Mouse (Mus musculus) intestine, embryonic 16.5 days (tissue): ENCODE measurements around the gene Trpm8. TPM values are rescaled to one million over a fixed set of nuclear protein-coding genes. Genes with fewer than 3 reads are reported as not detected.

Experiments used
- ATAC-seq: fragments of 200-750 bp; cut with Nextera tagmentation; 2 replicates; pipeline ENCODE4 v1.8.0; 2017; ENCODE audit warnings: moderate TSS enrichment, moderate library complexity
- H3K27ac ChIP-seq: fragments of 300-500 bp; sonication (generic); 2 replicates; pipeline ENCODE4 v1.5.1; 2014; ENCODE audit warnings: mild to moderate bottlenecking, low read length
- H3K27me3 ChIP-seq: fragments of 300-500 bp; sonication (generic); replicated peaks from 2 replicates; pipeline ENCODE4 v1.6.1; 2014; ENCODE audit warnings: low read length, control low read depth, mixed read lengths; ENCODE audit not compliant: control insufficient read depth, insufficient read depth
- H3K36me3 ChIP-seq: fragments of 300-500 bp; sonication (generic); 2 replicates; pipeline ENCODE4 v1.6.1; 2014; ENCODE audit warnings: low read length, control low read depth; ENCODE audit not compliant: control insufficient read depth, insufficient read depth
- H3K4me1 ChIP-seq: fragments of 300-500 bp; sonication (generic); 2 replicates; pipeline ENCODE4 v1.6.1; 2014; ENCODE audit warnings: low read length, control low read depth, mixed read lengths; ENCODE audit not compliant: control insufficient read depth, insufficient read depth
- H3K4me2 ChIP-seq: fragments of 300-500 bp; sonication (generic); 2 replicates; pipeline ENCODE4 v1.6.1; 2014; ENCODE audit warnings: low read depth, low read length, control low read depth
- H3K4me3 ChIP-seq: fragments of 300-500 bp; sonication (generic); 2 replicates; pipeline ENCODE4 v1.5.1; 2014; ENCODE audit warnings: mild to moderate bottlenecking, low read length
- H3K9ac ChIP-seq: fragments of 300-500 bp; sonication (generic); 2 replicates; pipeline ENCODE4 v1.6.1; 2014; ENCODE audit warnings: low read depth, low read length
- H3K9me3 ChIP-seq: fragments of 300-500 bp; sonication (generic); 2 replicates; pipeline ENCODE4 v1.6.1; 2016; ENCODE audit warnings: low read length, control low read depth; ENCODE audit not compliant: control insufficient read depth
- whole genome bisulfite sequencing: fragments of 180-500 bp; shearing (Covaris S2); extraction: QIAGEN DNeasy Blood & Tissue Kit; methylation state at CpG from one replicate; pipeline ENCODE4 v1.1.7; 2014; 5-methylcytosine and 5-hydroxymethylcytosine counted together
- polyA plus RNA-seq: library from polyadenylated mRNA; unstranded; fragments of >200 nt; fragmentation: Nextera tagmentation; extraction: Ambion mirVana; gene quantifications from 2 replicates; pipeline ENCODE4 v1.2.1, GENCODE M21; 2015

The Trpm8 gene
- not detected in 2 replicates for polyA plus RNA-seq

DNA sequence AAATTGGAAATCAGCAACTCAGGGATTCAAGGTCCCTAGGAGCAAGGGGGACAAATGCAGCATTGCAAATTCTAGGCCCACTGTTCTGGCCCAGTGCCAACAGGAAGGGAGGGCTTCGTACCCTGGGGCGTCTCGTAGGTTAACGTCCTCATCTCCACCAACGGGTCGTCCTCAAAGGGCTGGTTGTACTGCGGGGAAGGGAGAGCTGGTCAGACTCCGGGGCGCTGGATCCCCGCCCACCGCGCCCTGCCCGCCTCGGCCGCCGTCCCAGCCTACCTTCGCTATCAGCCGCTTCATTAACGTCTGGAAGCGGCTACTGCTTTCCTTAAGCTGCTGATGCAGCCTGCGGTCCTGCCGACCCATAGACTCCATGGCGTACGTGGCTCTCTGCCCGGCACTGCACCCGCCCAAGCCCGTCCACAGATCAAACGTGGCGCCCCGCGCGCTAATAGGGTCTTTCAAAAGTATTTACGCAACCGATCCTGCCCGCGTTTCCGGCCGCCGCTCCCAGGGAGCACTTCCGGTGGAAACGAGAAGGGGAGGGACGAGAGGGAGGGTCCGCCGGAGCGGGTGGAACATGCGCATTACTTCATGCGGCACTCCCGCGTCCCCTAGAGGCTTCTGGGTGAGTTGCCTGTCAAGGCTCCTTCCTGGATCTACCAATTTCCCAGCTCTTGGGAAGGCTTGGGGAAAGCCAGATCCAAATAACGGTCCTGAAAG, at the start of gene Trpm8, which contains the start of gene Hjurp:
Gene Trpm8 (plus strand): TSS at position 564 of the 720 bp plus-strand sequence.
Gene Hjurp (minus strand): TSS at position 536 of the 720 bp plus-strand sequence.
- under 1% methylated on average over 50 of the region's 50 CpGs for WGBS
- ATAC-seq, result peak; percentile 91
- Histone ChIP-seq H3K27me3 (no peaks in the 10 kb centered on the region), H3K36me3 (peaks cover 24% of the 10 kb centered on the region), H3K27ac (peak within 1 kb of the TSS; percentile 84), H3K9ac (peak within 1 kb of the TSS; percentile 79), H3K4me3 (peak within 1 kb of the TSS; percentile 57), H3K9me3 (no peaks in the 10 kb centered on the region), H3K4me1 (peaks cover 32% of the 10 kb centered on the region), H3K4me2 (peak within 1 kb of the TSS; percentile 62)

GRCm38 (mm10) chr1:88228121-88228520, 49.3 kb upstream of the Trpm8 start:
- Histone ChIP-seq H3K9ac (no peak overlapping the region), H3K27ac (no peak overlapping the region), H3K36me3 (no peaks in the 10 kb centered on the region), H3K4me2 (no peak overlapping the region), H3K4me3 (no peak overlapping the region), H3K4me1 (no peaks in the 10 kb centered on the region), H3K9me3 (peaks cover 54% of the 10 kb centered on the region), H3K27me3 (no peaks in the 10 kb centered on the region)
- WGBS, result 71% methylated on average over 7 of the region's 7 CpGs
- no peak for ATAC-seq

GRCm38 (mm10) chr1:88229566-88229965, 47.9 kb upstream of the Trpm8 start:
- H3K4me2 ChIP-seq, result no peak overlapping the region
- ATAC-seq, result no peak
- WGBS, result 75% methylated on average over 3 of the region's 3 CpGs
- H3K4me3 ChIP-seq, result no peak overlapping the region
- H3K27ac ChIP-seq, result no peak overlapping the region
- no peak overlapping the region for H3K9ac ChIP-seq
- H3K36me3 ChIP-seq, result no peaks in the 10 kb centered on the region
- H3K4me1 ChIP-seq, result no peaks in the 10 kb centered on the region
- peaks cover 65% of the 10 kb centered on the region for H3K9me3 ChIP-seq
- no peaks in the 10 kb centered on the region for H3K27me3 ChIP-seq

GRCm38 (mm10) chr1:88229986-88230385, 47.5 kb upstream of the Trpm8 start:
- WGBS, result 82% methylated on average over 5 of the region's 5 CpGs
- no peaks in the 10 kb centered on the region for H3K27me3 ChIP-seq
- H3K36me3 ChIP-seq, result no peaks in the 10 kb centered on the region
- no peak for ATAC-seq
- peaks cover 69% of the 10 kb centered on the region for H3K9me3 ChIP-seq
- H3K4me3 ChIP-seq, result no peak overlapping the region
- H3K4me1 ChIP-seq, result no peaks in the 10 kb centered on the region
- no peak overlapping the region for H3K27ac ChIP-seq
- H3K9ac ChIP-seq, result no peak overlapping the region
- no peak overlapping the region for H3K4me2 ChIP-seq

- Histone ChIP-seq H3K4me2 (no peak overlapping the region), H3K9ac (no peak overlapping the region), H3K27ac (no peak overlapping the region), H3K36me3 (no peaks in the 10 kb centered on the region), H3K4me1 (no peaks in the 10 kb centered on the region), H3K4me3 (no peak overlapping the region), H3K27me3 (no peaks in the 10 kb centered on the region), H3K9me3 (peaks cover 74% of the 10 kb centered on the region)
- 71% methylated on average over 7 of the region's 7 CpGs for WGBS
- no peak for ATAC-seq
These were observed 47.0 kb upstream of the Trpm8 start for GRCm38 (mm10) chr1:88230421-88230820.

- H3K4me2 ChIP-seq, result no peak overlapping the region
- peaks cover 72% of the 10 kb centered on the region for H3K9me3 ChIP-seq
- no peaks in the 10 kb centered on the region for H3K27me3 ChIP-seq
- no peak for ATAC-seq
- H3K9ac ChIP-seq, result no peak overlapping the region
- no peaks in the 10 kb centered on the region for H3K36me3 ChIP-seq
- H3K4me3 ChIP-seq, result no peak overlapping the region
- 77% methylated on average over 6 of the region's 6 CpGs for WGBS
- H3K4me1 ChIP-seq, result no peaks in the 10 kb centered on the region
- H3K27ac ChIP-seq, result no peak overlapping the region
These were observed 46.3 kb upstream of the Trpm8 start for GRCm38 (mm10) chr1:88230981-88231802.

- Histone ChIP-seq H3K27me3 (no peaks in the 10 kb centered on the region), H3K9me3 (peaks cover 70% of the 10 kb centered on the region), H3K36me3 (no peaks in the 10 kb centered on the region), H3K4me2 (no peak overlapping the region), H3K27ac (no peak overlapping the region), H3K4me1 (no peaks in the 10 kb centered on the region), H3K9ac (no peak overlapping the region), H3K4me3 (no peak overlapping the region)
- 69% methylated on average over 7 of the region's 7 CpGs for WGBS
- ATAC-seq, result no peak
These were observed 45.5 kb upstream of the Trpm8 start for GRCm38 (mm10) chr1:88231803-88232499.

- peaks cover 75% of the 10 kb centered on the region for H3K9me3 ChIP-seq
These were observed 44.6 kb upstream of the Trpm8 start for GRCm38 (mm10) chr1:88232664-88233380.

More at GRCm38 (mm10) chr1:88232664-88233380, 44.6 kb upstream of the Trpm8 start:
- no peak overlapping the region for H3K9ac ChIP-seq
- no peak overlapping the region for H3K27ac ChIP-seq
- no peaks in the 10 kb centered on the region for H3K36me3 ChIP-seq
- H3K27me3 ChIP-seq, result no peaks in the 10 kb centered on the region
- H3K4me1 ChIP-seq, result no peaks in the 10 kb centered on the region
- WGBS, result 57% methylated on average over 3 of the region's 3 CpGs
- H3K4me3 ChIP-seq, result no peak overlapping the region
- ATAC-seq, result no peak
- no peak overlapping the region for H3K4me2 ChIP-seq
